Mouse (Mus musculus) skeletal muscle tissue, adult 2 months (tissue): Measurements from ENCODE around the gene Lalba.
"Not testable (repeated sequence)": the region's sequence is repeated elsewhere in the genome, so short reads cannot be mapped to it uniquely, and the experiment has no call there.

Experiments used
- DNase-seq: peaks from one replicate; pipeline ENCODE4 v3.0.0-alpha.2; 2012; ENCODE audit warnings: low read depth, low spot score

Lalba gene

GRCm38 (mm10) chr15:98482701-98483100 is at the start of gene Lalba:
Gene Lalba (minus strand): TSS chr15:98482721.
- no peak for DNase-seq

- no peak for DNase-seq
Observed at GRCm38 (mm10) chr15:98532281-98532680, 49.8 kb upstream of the Lalba start.

- no peak for DNase-seq
Observed at GRCm38 (mm10) chr15:98528066-98528563, 45.6 kb upstream of the Lalba start.

GRCm38 (mm10) chr15:98527056-98527771 is 44.7 kb upstream of the Lalba start:
- no peak for DNase-seq

GRCm38 (mm10) chr15:98526057-98526456 is 43.5 kb upstream of the Lalba start:
- no peak for DNase-seq

- DNase-seq: no peak
Observed at GRCm38 (mm10) chr15:98521245-98521644, 38.7 kb upstream of the Lalba start.

- peak; percentile 46 for DNase-seq
Observed at GRCm38 (mm10) chr15:98517380-98518355, 35.1 kb upstream of the Lalba start.

- DNase-seq: not testable (repeated sequence)
Observed at GRCm38 (mm10) chr15:98514845-98515244, 32.3 kb upstream of the Lalba start.

GRCm38 (mm10) chr15:98514146-98514545 is 31.6 kb upstream of the Lalba start:
- DNase-seq: no peak

GRCm38 (mm10) chr15:98513676-98514075 is 31.2 kb upstream of the Lalba start:
- DNase-seq: not testable (repeated sequence)

- peak; percentile 68 for DNase-seq
Observed at GRCm38 (mm10) chr15:98512799-98513321, 30.3 kb upstream of the Lalba start.

GRCm38 (mm10) chr15:98512232-98512631 is 29.7 kb upstream of the Lalba start:
- DNase-seq: no peak

- no peak for DNase-seq
Observed at GRCm38 (mm10) chr15:98511386-98511928, 28.9 kb upstream of the Lalba start.

- peak; percentile 67 for DNase-seq
Observed at GRCm38 (mm10) chr15:98510438-98511385, 28.2 kb upstream of the Lalba start.

GRCm38 (mm10) chr15:98509387-98509786 is 26.9 kb upstream of the Lalba start:
- no peak for DNase-seq

GRCm38 (mm10) chr15:98507321-98507720 is 24.8 kb upstream of the Lalba start:
- DNase-seq: no peak

GRCm38 (mm10) chr15:98506253-98506957 is 23.9 kb upstream of the Lalba start:
- no peak for DNase-seq

- no peak for DNase-seq
Observed at GRCm38 (mm10) chr15:98504514-98504913, 22.0 kb upstream of the Lalba start.

- no peak for DNase-seq
Observed at GRCm38 (mm10) chr15:98503317-98503716, 20.8 kb upstream of the Lalba start.

GRCm38 (mm10) chr15:98497631-98498030 is 15.1 kb upstream of the Lalba start:
- no peak for DNase-seq
